Mouse (Mus musculus): ENCODE data around the gene Chtop.

The Chtop gene

DNA sequence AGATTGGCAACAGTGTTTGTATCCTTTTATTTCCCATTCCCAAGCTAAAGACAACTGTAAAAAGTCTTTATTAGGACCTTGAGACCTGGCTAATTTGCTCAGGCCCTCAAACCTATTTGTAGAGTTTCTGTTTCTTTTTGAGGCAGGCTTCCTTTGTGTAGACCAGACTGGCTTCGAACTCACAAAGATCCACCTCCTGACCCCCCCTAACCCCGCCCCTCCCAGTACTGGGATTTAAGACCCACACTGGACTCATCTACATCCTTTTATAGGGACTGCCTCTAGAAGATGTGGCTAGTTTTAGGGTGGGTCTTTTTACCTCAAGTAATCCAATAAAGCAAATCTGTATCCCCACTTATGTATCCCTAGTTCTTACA, 437 bp upstream of the Chtop start:
- no peak for DNase-seq

GRCm38 (mm10) chr3:90508287-90508949, 880 bp downstream of the Chtop start:
- DNase-seq = no peak

GRCm38 (mm10) chr3:90506362-90506761, 2.9 kb downstream of the Chtop start:
- no peak for DNase-seq

- DNase-seq = no peak
Measured at GRCm38 (mm10) chr3:90505216-90505615, 4.1 kb downstream of the Chtop start.

DNA sequence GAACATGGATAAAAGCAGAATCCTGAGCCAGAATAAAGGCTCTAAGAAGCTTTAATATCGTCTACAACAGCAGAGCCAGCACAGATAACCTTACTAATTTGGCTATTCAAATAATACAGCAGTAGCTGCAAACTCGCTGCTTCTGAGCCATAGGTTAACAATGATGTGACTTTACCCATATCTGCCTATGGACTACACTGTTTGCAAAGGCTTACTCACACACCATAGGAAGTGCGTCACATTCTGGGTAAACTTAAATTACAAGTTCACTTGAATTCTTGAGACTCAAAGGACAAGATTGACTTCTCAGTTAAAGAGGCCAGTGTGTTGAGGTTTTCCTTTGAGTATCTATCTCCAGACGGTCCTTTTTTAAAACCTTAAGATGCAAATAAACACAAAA, 5.9 kb downstream of the Chtop start:
- DNase-seq = no peak

DNA sequence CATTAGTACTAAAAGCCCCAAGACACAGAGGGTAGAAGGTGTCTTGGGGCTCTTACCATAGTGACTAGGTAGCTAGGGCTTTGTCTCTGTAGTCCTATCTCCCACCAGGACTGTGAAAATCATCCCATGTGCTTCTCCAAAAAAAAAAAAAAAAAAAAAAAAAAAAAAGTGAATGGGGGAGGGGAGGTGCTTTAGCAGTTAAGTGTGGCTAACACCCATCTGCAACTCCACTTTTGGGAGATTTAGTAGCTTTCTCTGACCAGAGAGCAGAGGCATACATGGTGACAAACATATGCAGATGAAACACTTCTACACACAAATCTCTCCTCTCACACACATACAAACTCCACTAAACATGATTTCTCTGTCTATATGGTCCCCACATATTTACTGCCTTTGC, 11.7 kb downstream of the Chtop start:
- DNase-seq = no peak

- DNase-seq = no peak
Measured at GRCm38 (mm10) chr3:90495850-90496525, 13.3 kb downstream of the Chtop start.

DNA sequence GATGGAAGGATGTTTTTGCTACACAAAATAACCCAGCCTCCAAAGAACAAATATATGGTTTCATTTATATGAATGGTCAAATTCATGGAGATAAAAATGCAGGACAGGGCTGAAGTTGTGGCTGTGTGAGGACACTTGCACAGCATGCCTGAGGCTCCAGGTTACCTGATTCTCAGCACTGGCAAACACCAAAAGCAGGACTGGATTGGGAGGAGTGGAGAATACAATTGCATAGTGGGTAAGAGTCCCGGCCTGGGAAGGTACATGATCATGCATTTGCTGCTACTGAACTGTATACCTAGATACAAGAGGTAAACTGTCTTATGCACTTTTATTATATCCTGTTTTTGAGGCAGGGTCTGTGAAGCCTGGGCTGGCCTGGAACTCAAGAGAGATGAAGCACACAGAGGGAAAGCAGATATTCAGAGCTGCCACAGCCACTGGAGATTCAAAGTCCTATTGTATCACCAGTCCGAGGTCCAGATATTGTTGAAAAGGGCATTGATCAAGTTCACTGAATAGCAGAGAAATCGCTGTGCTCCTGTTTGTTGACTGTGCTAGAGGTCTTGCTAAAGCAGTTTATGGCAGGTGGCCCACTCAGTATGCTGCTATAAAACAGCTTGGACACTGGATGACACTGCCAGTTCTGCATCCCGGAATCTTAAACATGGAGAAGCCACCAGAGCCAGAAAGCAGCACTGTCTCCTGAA, 15.3 kb downstream of the Chtop start:
- no peak for DNase-seq

DNA sequence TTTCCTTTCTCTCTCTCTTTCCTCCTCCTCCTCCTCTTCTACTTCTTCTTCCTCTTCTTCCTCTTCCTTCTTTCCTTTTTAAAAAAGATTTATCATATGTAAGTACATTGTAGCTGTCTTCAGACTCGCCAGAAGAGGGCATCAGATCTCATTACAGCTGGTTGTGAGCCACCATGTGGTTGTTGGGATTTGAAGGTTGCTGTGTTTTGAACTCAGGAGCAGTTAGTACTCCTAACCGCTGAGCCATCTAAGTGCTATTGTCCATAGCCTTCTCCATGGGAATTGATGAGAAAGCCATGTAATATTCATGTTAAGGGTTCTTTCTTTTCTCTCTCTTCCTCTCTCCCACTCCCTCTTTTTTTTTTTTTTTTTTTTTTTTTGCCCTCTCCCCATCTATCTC, 17.9 kb downstream of the Chtop start:
- peak; percentile 55 for DNase-seq

- peak; percentile 98 for DNase-seq
Measured at GRCm38 (mm10) chr3:90490696-90491256, 18.5 kb downstream of the Chtop start, which contains the start of gene Snapin. Gene Snapin, minus strand, starts transcription at chr3:90491033.

- DNase-seq = no peak
Measured at GRCm38 (mm10) chr3:90488576-90488975, 20.7 kb downstream of the Chtop start.

- no peak for DNase-seq
Measured at GRCm38 (mm10) chr3:90486998-90487397, 22.3 kb downstream of the Chtop start.

- peak; percentile 96 for DNase-seq
Measured at GRCm38 (mm10) chr3:90475831-90476611, 33.3 kb downstream of the Chtop start, which contains the start of gene Ilf2. Gene Ilf2, plus strand, starts transcription at chr3:90476126.

DNA sequence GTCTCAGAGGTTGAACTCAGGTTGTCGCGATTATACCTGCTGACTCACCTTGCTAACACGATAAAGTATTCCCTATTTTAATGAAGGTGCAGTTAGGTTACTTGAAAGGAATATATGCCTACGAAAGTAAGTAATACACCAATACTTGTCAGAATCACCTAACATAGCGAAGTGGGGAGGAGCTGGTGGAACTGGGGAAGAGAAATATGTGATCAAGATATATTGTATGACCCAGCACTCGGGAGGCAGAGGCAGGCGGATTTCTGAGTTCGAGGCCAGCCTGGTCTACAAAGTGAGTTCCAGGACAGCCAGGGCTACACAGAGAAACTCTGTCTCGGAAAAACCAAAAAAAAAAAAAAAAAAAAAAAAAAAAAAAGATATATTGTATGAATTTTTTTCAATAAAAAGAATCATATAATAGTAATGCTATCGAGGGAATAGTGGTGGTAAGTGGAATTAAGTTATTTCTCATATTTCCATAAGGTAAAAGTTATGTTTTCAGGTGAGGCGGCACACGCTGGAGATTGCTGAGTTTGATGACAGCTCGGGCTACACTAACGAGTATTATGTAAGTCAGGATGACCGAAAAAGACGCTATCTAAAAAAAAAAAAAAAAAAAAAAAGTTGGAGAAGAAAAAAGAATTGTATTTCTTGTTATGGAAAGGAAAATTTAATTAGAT, 34.0 kb downstream of the Chtop start:
- no peak for DNase-seq

DNA sequence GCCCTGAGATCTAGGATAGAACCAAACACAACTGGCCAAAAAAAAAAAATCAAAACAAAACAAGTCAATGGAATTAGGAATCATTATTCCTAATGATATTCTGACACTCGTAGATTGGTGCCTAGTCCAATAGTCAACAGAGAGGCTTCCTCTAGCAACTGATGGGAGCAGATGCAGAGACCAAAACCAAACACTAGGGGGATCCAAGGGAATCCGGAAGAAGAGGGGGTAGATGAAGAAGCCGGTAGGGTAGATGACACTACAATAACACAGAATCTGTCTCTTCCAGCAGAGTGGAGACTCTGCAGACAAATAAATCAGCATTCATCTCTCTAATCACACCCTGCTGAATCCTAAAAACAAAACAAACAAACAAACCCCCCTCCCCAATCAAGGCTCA, 37.1 kb downstream of the Chtop start:
- peak; percentile 68 for DNase-seq

DNA sequence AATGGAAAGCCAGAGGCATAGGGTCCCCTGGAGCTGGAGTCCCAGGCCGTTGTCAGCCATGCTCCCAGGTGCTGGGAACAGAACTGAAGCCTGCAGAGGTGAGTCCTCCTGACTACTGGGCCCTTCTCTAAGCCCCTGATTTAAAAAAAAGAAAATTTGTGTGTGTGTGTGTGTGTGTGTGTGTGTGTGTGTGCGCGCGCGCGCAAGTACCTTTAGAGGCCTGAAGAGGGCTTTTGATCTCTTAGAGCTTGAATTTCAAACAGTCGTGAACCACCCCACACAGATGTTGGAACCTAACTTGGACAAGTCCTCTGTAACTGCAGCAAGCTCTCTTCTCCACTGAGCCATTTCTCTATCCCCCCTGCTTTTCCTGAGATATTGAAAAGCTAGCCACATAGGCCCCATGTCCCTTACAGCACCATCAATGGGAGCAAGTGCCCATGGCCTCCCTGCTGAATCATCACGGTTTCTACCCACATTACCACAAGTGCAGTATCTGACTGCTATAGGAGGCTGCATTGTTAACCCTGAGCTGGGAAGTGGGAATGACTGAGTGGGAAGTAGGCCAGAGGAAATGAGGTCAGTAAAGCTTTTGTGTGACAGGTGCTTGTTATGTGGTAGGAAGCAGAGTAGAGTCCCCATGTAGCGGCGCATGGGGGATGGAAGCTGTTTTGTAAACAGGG, 41.5 kb downstream of the Chtop start:
- no peak for DNase-seq

DNA sequence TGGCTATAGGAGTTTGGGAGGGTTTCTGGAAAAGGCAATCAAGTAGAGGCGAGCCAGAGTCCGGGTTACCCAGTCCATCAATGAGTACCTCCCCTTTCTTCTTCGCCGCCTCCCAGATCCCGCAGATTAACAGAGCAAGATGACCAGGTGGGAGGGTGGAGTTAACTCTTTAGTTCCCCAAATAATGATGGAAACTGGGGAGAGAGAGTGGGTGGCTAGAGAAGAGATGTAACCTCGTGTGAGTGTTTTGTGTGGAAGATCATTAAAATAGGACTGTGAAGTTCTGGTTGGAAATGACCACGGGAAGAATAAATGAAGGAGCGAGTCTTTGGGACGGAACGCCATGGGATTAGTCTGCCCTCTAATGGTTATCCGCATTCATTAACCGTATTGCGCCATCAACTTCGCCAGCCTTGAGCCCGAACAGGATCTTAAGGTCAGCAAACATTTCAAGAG, 43.0 kb downstream of the Chtop start:
- peak; percentile 77 for DNase-seq

DNA sequence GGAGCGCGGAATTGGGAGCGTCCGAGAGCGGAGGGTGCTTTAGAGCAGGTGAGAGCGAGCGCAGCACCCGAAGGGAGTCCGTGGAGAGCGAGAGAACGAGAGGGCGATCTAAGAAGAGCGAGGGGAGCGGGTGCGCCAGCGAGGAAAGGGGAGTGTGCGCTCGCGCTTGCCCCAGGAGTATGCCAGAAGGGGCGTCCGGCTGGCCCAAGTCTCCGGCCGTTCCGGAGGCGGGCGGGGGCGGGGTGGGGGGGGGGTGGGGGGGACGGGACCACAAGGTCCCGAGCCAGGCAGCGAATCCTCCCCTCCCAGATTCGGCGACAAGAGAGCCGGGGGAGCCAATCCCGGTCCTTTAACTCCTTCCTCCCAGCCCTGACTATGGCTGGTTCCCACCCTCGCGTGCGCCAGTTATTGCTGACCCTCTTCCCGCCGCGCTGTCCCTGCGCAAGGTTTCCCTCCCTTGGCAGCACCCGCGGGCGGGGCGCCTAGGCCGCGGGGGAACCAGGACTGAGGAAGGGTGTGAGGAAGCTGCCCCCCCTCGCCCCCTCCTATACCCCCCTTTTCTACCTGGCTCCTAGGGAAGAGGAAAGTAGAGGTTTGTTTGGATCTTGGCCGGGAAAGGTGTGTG, 43.5 kb downstream of the Chtop start, which contains the start of gene Npr1:
Npr1 (minus strand) TSS at position 181 of the 625 bp plus-strand sequence.
- DNase-seq = peak; percentile 78

DNA sequence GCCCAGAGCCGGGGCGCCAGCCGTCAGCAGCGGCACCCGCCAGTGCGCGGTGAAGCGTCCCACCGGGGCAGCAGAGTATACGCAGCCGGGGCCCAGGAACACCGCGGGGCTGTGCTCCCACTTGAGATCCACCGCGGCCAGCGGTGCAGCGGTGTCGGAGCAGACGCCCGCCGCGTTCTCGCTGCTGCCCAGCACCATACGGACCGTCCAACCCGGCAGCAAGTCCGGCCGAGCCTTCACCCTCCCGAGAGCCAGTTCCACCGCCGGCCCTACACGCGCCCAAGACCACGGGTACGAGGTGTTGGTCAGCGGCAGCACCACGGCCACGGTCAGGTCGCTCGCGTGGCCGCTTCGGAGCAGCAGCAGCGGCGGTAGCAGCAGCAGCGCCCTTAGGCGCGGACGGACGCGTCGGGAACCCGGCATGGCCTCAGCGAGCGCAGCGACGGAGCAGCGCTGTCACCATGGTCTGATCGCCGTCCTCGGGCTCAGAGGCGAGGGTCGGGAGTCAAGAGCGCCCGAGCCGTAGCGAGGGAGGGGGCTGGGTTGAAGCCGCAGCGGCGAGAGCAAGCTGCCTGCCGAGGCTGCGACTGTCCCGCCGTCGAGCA, 44.1 kb downstream of the Chtop start:
- peak; percentile 54 for DNase-seq

- DNase-seq = peak; percentile 54
Measured at GRCm38 (mm10) chr3:90464552-90465080, 44.7 kb downstream of the Chtop start.
